Mouse (Mus musculus): Measurements from ENCODE around the gene Wif1. TPM values are rescaled to one million over a fixed set of nuclear protein-coding genes. Genes with fewer than 3 reads are reported as not detected.

The Wif1 gene
- polyA plus RNA-seq (2014; fragmentation: Illumina TruSeq; extraction: RNeasy Lipid Tissue Mini Kit (QIAGEN cat#74804); ENCODE audit: low read depth, low replicate concordance): 0.32 TPM

DNA sequence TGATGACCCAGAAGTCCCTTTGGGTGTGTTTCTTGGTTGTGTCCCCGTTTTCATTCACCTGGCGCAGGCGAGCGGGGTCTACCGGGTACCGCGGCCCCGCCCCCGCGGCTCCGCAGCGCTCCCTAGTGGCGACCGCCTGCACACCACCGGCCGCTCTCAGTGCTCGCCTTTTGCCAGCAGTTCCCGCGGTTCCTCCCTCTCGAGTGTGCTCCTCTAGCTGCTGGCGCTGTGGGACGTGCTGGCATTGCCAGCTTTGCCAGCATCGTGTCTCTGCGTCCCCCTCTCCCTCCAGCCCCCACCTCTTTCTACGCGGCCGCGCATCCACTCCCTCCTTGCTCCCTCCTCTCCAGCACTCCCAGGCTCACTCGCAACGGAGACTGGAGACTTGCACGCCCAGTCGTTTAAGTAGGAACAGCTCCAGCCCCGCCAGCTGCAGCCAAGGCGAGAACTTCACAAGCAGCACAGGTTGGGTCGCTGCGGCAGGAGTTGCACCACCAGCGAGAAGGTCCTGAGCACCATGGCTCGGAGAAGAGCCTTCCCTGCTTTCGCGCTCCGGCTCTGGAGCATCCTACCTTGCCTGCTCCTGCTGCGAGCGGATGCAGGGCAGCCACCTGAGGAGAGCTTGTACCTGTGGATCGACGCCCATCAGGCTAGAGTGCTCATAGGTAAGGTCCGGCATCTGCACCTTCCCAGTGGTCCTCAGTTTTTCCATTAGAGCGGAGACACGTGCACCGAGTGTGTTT lies at the start of gene Wif1:
Gene Wif1, plus strand, starts transcription at position 135 of the 743 bp plus-strand sequence.

Other genes starting within 250 kb of the Wif1 start
- gene Msrb3, start 134.9 kb upstream of the Wif1 start, polyA plus RNA-seq (2014; fragmentation: Illumina TruSeq; extraction: RNeasy Lipid Tissue Mini Kit (QIAGEN cat#74804); ENCODE audit: low read depth, low replicate concordance): 50.0 TPM
- 22.0 TPM for gene Lemd3, start 54.6 kb upstream of the Wif1 start, polyA plus RNA-seq (2014; fragmentation: Illumina TruSeq; extraction: RNeasy Lipid Tissue Mini Kit (QIAGEN cat#74804); ENCODE audit: low read depth, low replicate concordance)

Data from testis, adult 10 weeks (tissue).